Mouse (Mus musculus): Measurements from ENCODE around the gene Pcif1.

- TF ChIP-seq CTCF (conservative IDR thresholded peaks at IDR 0.05; ENCODE audit: insufficient read depth, insufficient read length, low read depth, low read length), result no peak
- TF ChIP-seq POLR2A (IDR thresholded peaks at IDR 0.05; ENCODE audit: low read depth, low read length), result no peak
Measured at GRCm38 (mm10) chr2:164891908-164892695, 13.0 kb downstream of the Pcif1 start.

Data from kidney, adult 2 months (tissue).